Mouse (Mus musculus) heart, postnatal 0 days (tissue): ENCODE results near the gene Adamtsl1.

Experiments
- CTCF ChIP-seq: IDR thresholded peaks from 2 replicates; pipeline ENCODE4 v1.5.1; 2016; ENCODE audit warnings: antibody characterized with exemption, control low read depth, low read depth
- EP300 ChIP-seq: IDR thresholded peaks from 2 replicates; pipeline ENCODE4 v1.6.1; 2016; ENCODE audit warnings: antibody characterized with exemption, low read depth

GRCm38 (mm10) chr4:86422586-86422985 is 908.6 kb downstream of the Adamtsl1 start:
- TF ChIP-seq CTCF (no peak), EP300 (no peak)
